Mouse (Mus musculus) stomach, postnatal 0 days (tissue): ENCODE measurements around the gene Mast1. TPM values are rescaled to one million over a fixed set of nuclear protein-coding genes. Genes with fewer than 3 reads are reported as not detected.
A peak's percentile ranks its signal among the peaks of the same experiment; 100 is the strongest.

Experiments used
- ATAC-seq: fragments of 200-750 bp; cut with Nextera tagmentation; 2 replicates; pipeline ENCODE4 v1.8.0; 2017; ENCODE audit not compliant: low FRiP score, low TSS enrichment
- DNase-seq: peaks from one replicate; pipeline ENCODE4 v3.0.0-alpha.2; 2016; ENCODE audit warnings: low spot score
- H3K27ac ChIP-seq: fragments of 300-500 bp; sonication (generic); replicated peaks from 2 replicates; pipeline ENCODE4 v1.5.1; 2014; ENCODE audit warnings: mild to moderate bottlenecking, control low read depth
- H3K27me3 ChIP-seq: fragments of 300-500 bp; sonication (generic); 2 replicates; pipeline ENCODE4 v1.6.1; 2014; ENCODE audit warnings: low read length; ENCODE audit not compliant: control insufficient read depth, insufficient read depth
- H3K36me3 ChIP-seq: fragments of 300-500 bp; sonication (generic); 2 replicates; pipeline ENCODE4 v1.6.1; 2014; ENCODE audit warnings: low read length, mixed read lengths; ENCODE audit not compliant: control insufficient read depth, insufficient read depth
- H3K4me1 ChIP-seq: fragments of 300-500 bp; sonication (generic); replicated peaks from 2 replicates; pipeline ENCODE4 v1.6.1; 2014; ENCODE audit warnings: antibody characterized with exemption; ENCODE audit not compliant: control insufficient read depth, insufficient read depth
- H3K4me2 ChIP-seq: fragments of 300-500 bp; sonication (generic); replicated peaks from 2 replicates; pipeline ENCODE4 v1.6.1; 2014; ENCODE audit warnings: low read depth, mild to moderate bottlenecking, control low read depth, moderate library complexity
- H3K4me3 ChIP-seq: fragments of 300-500 bp; sonication (generic); 2 replicates; pipeline ENCODE4 v1.5.1; 2014; ENCODE audit warnings: low read depth, low read length, control low read depth
- H3K9ac ChIP-seq: fragments of 300-500 bp; sonication (generic); 2 replicates; pipeline ENCODE4 v1.6.1; 2014; ENCODE audit warnings: mild to moderate bottlenecking, low read length, control low read depth, mixed read lengths
- H3K9me3 ChIP-seq: fragments of 300-500 bp; sonication (generic); 2 replicates; pipeline ENCODE4 v1.6.1; 2016; ENCODE audit warnings: low read length; ENCODE audit not compliant: control insufficient read depth
- CTCF ChIP-seq: IDR thresholded peaks from 2 replicates; pipeline ENCODE4 v1.5.1; 2016; ENCODE audit warnings: antibody characterized with exemption, low read depth, mild to moderate bottlenecking, moderate library complexity
- EP300 ChIP-seq: optimal IDR thresholded peaks from 2 replicates; pipeline ENCODE3; 2016; ENCODE audit warnings: antibody characterized with exemption
- WGBS: fragments of 180-500 bp; shearing (Covaris S2); extraction: QIAGEN DNeasy Blood & Tissue Kit; methylation state at CpG from one replicate; pipeline ENCODE4 v1.1.7; 2014; 5-methylcytosine and 5-hydroxymethylcytosine counted together
- polyA plus RNA-seq: library from polyadenylated mRNA; unstranded; fragments of >200 nt; fragmentation: Nextera tagmentation; extraction: Ambion mirVana; gene quantifications from 2 replicates; pipeline ENCODE4 v1.2.1, GENCODE M21; 2015

The Mast1 gene
- polyA plus RNA-seq, 1 experiment from 2014 or later = 0.87 TPM

DNA sequence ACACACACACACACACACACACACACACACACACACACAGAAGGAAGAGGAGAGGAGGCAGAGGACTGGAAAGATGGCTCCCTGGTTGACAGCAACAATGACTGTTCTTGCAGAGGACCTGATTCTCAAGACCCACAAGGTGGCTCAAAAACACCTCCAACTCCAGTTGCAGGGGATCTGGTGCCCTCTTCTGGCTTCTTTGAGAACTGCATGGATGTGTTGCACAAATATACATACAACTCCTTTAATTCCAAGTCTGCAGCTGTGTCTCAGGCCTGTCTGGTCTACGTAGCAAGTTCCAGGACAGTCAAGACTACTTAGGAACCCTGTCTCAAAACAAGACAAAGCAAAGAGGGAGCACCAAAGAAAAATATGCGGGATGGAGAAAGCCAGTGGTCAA, 19.6 kb upstream of the Mast1 start:
- Histone ChIP-seq H3K4me1 (peaks cover 3% of the 10 kb centered on the region; the same call in 1 of the 2 replicates), H3K4me3 (no peak overlapping the region), H3K36me3 (peaks cover 3% of the 10 kb centered on the region), H3K27me3 (no peaks in the 10 kb centered on the region), H3K4me2 (no peak overlapping the region), H3K9me3 (no peaks in the 10 kb centered on the region), H3K9ac (no peak overlapping the region), H3K27ac (no peak overlapping the region)
- TF ChIP-seq CTCF (peak; percentile 91), EP300 (no peak)
- 51% methylated on average over 2 of the region's 2 CpGs for WGBS
- ATAC-seq (no peak), DNase-seq (peak; percentile 83)

- no peak overlapping the region for H3K27ac ChIP-seq
- 6% methylated on average over 18 of the region's 18 CpGs for WGBS
- H3K4me3 ChIP-seq = no peak overlapping the region
- peaks cover under 1% of the 10 kb centered on the region; the same call in 1 of the 2 replicates for H3K36me3 ChIP-seq
- DNase-seq (peak; percentile 74), ATAC-seq (peak; percentile 62)
- peak overlapping the region; percentile 34 for H3K4me2 ChIP-seq
- no peaks in the 10 kb centered on the region for H3K9me3 ChIP-seq
- peaks cover 3% of the 10 kb centered on the region; the same call in 1 of the 2 replicates for H3K4me1 ChIP-seq
- no peak for TF ChIP-seq EP300
- no peaks in the 10 kb centered on the region for H3K27me3 ChIP-seq
- H3K9ac ChIP-seq = 0 out of 2 replicates have a peak overlapping the region, but pooled peaks have one; percentile 13
Observed at GRCm38 (mm10) chr8:84952612-84953255, 15.6 kb upstream of the Mast1 start.

- 20% methylated on average over 12 of the region's 12 CpGs for WGBS
- no peak overlapping the region for H3K27ac ChIP-seq
- no peak overlapping the region for H3K4me2 ChIP-seq
- no peaks in the 10 kb centered on the region for H3K9me3 ChIP-seq
- H3K36me3 ChIP-seq = no peaks in the 10 kb centered on the region
- no peak overlapping the region for H3K4me3 ChIP-seq
- H3K4me1 ChIP-seq = peaks cover 3% of the 10 kb centered on the region; the same call in 1 of the 2 replicates
- TF ChIP-seq CTCF = no peak
- no peak for TF ChIP-seq EP300
- peaks cover 11% of the 10 kb centered on the region; the same call in 1 of the 2 replicates for H3K27me3 ChIP-seq
- DNase-seq = no peak
- ATAC-seq = no peak; the same call in 1 of the 2 replicates
- no peak overlapping the region for H3K9ac ChIP-seq
Observed at GRCm38 (mm10) chr8:84949753-84950152, 12.6 kb upstream of the Mast1 start.

- Histone ChIP-seq H3K36me3 (no peaks in the 10 kb centered on the region), H3K9ac (no peak overlapping the region), H3K4me1 (no peaks in the 10 kb centered on the region), H3K27ac (no peak overlapping the region), H3K9me3 (no peaks in the 10 kb centered on the region), H3K4me2 (no peak overlapping the region), H3K4me3 (no peak overlapping the region), H3K27me3 (peaks cover 15% of the 10 kb centered on the region; the same call in 1 of the 2 replicates)
- 12% methylated on average over 9 of the region's 9 CpGs for WGBS
- TF ChIP-seq EP300 = no peak
- no peak for TF ChIP-seq CTCF
- peak; percentile 63 for DNase-seq
- ATAC-seq = peak; percentile 39; the same call in 1 of the 2 replicates
Observed at GRCm38 (mm10) chr8:84947241-84947545, 10.0 kb upstream of the Mast1 start.

DNA sequence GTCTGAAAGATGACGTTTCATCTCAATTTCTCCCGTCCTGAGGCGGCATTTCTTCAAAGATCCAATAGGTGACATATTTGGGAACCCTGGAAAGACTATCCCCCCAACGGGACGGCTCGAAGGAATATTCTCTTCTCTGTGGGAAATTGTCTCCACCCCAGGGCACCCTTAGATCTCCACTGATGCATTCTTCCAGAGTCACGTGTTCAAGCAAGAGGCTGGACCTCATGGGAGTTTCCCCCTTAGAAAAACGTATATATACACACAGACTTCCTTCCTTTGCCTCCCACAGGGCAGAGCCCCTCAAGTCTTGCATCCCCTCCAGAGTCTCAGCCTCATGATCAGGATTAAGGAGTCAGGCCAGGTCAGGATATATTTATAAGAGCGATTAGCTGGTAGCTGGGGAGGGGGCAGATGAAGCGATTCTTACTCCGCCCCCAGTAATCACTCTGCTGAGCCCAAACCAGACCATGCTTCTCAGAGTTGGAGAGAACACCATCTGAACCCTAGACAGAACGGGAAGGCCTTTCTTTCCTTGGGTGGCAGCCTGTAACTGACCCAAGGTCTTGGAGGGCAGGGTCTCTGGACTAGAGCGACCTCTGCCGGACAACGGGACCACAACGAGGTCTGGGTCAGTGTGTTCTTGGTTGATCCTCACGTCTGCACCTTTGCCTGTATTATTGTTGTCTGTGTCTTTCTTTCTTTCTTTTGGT, 9.5 kb upstream of the Mast1 start, which contains the start of gene Rtbdn:
Gene Rtbdn, plus strand, starts transcription at position 464 of the 713 bp plus-strand sequence.
- Histone ChIP-seq H3K4me2 (peak within 1 kb of the TSS; percentile 56), H3K4me1 (no peaks in the 10 kb centered on the region), H3K27ac (no peak within 1 kb of the TSS), H3K9me3 (no peaks in the 10 kb centered on the region), H3K9ac (no peak within 1 kb of the TSS), H3K4me3 (peak within 1 kb of the TSS; percentile 37), H3K36me3 (no peaks in the 10 kb centered on the region), H3K27me3 (peaks cover 15% of the 10 kb centered on the region; the same call in 1 of the 2 replicates)
- 10% methylated on average over 17 of the region's 17 CpGs for WGBS
- TF ChIP-seq EP300 (no peak), CTCF (peak; percentile 51)
- DNase-seq (no peak), ATAC-seq (0 out of 2 replicates have a peak, but pooled peaks have one; percentile 6)
